Mouse (Mus musculus) limb, embryonic 11.5 days (tissue): ENCODE data around the gene Colgalt2. TPM values are rescaled to one million over a fixed set of nuclear protein-coding genes. Genes with fewer than 3 reads are reported as not detected.

Experiments used
- ATAC-seq: fragments of 200-750 bp; cut with Nextera tagmentation; 2 replicates; pipeline ENCODE4 v1.8.0; 2017; ENCODE audit warnings: low read depth; ENCODE audit not compliant: insufficient number of reproducible peaks, low FRiP score, low TSS enrichment
- DNase-seq: peaks from one replicate; pipeline ENCODE4 v3.0.0-alpha.2; 2015; ENCODE audit warnings: low spot score
- H3K27ac ChIP-seq: fragments of 300-500 bp; sonication (generic); replicated peaks from 2 replicates; pipeline ENCODE4 v1.5.1; 2014; ENCODE audit warnings: low read depth, mild to moderate bottlenecking, low read length
- H3K27me3 ChIP-seq: fragments of 300-500 bp; sonication (generic); 2 replicates; pipeline ENCODE4 v1.6.1; 2014; ENCODE audit warnings: mild to moderate bottlenecking, low read length, mixed read lengths; ENCODE audit not compliant: control insufficient read depth, insufficient read depth
- H3K36me3 ChIP-seq: fragments of 300-500 bp; sonication (generic); 2 replicates; pipeline ENCODE4 v1.6.1; 2014; ENCODE audit warnings: mild to moderate bottlenecking, low read length, moderate library complexity, mixed read lengths; ENCODE audit not compliant: control insufficient read depth, insufficient read depth
- H3K4me1 ChIP-seq: fragments of 300-500 bp; sonication (generic); 2 replicates; pipeline ENCODE4 v1.6.1; 2014; ENCODE audit warnings: low read length, mixed read lengths; ENCODE audit not compliant: control insufficient read depth, insufficient read depth
- H3K4me2 ChIP-seq: fragments of 300-500 bp; sonication (generic); 2 replicates; pipeline ENCODE4 v1.6.1; 2014; ENCODE audit warnings: low read depth, mild to moderate bottlenecking, moderate library complexity; ENCODE audit not compliant: severe bottlenecking
- H3K4me3 ChIP-seq: fragments of 300-500 bp; sonication (generic); 2 replicates; pipeline ENCODE4 v1.5.1; 2014; ENCODE audit warnings: low read depth, low read length
- H3K9ac ChIP-seq: fragments of 300-500 bp; sonication (generic); 2 replicates; pipeline ENCODE4 v1.6.1; 2014; ENCODE audit warnings: mild to moderate bottlenecking, low read length
- H3K9me3 ChIP-seq: fragments of 300-500 bp; sonication (generic); 2 replicates; pipeline ENCODE4 v1.6.1; 2016; ENCODE audit warnings: low read length; ENCODE audit not compliant: control insufficient read depth
- WGBS: fragments of 180-500 bp; shearing (Covaris S2); extraction: QIAGEN DNeasy Blood & Tissue Kit; methylation state at CpG from one replicate; pipeline ENCODE4 v1.1.7; 2014; 5-methylcytosine and 5-hydroxymethylcytosine counted together
- polyA plus RNA-seq: library from polyadenylated mRNA; unstranded; fragments of >200 nt; fragmentation: Nextera tagmentation; extraction: Ambion mirVana; gene quantifications from 2 replicates; pipeline ENCODE4 v1.2.1, GENCODE M21; 2014

Colgalt2 gene
- polyA plus RNA-seq, 1 experiment from 2014 or later, result 1.6 TPM

GRCm38 (mm10) chr1:152468443-152468842 is 68.8 kb downstream of the Colgalt2 start:
- 88% methylated on average over 9 of the region's 9 CpGs for WGBS
- H3K9ac ChIP-seq, result no peak overlapping the region
- no peak overlapping the region for H3K4me2 ChIP-seq
- H3K27ac ChIP-seq, result no peak overlapping the region
- no peaks in the 10 kb centered on the region for H3K9me3 ChIP-seq
- no peak for DNase-seq
- no peaks in the 10 kb centered on the region for H3K36me3 ChIP-seq
- H3K27me3 ChIP-seq, result no peaks in the 10 kb centered on the region
- no peaks in the 10 kb centered on the region for H3K4me1 ChIP-seq
- ATAC-seq, result no peak
- H3K4me3 ChIP-seq, result no peak overlapping the region

DNA sequence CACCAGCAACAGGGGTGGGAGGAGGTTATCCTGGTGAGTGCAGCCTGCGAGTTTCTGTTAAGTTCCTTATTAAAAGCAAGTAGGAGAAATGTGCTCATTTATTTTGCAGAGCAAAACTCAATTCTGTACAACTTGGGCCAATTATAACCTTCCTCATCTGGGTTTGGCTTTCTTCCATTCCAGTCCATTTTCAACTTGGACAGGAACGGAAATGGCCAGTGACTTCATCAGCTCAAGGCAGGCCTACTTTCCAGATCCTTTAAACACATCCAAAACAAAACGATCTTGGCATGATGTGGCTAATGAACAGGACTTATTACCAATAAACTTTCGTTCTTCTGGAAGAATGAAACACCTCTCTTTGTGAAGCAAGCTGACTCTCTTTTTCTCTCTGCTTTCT is 76.5 kb downstream of the Colgalt2 start:
- no peak overlapping the region for H3K27ac ChIP-seq
- no peak overlapping the region for H3K4me3 ChIP-seq
- no peaks in the 10 kb centered on the region for H3K27me3 ChIP-seq
- H3K36me3 ChIP-seq, result no peaks in the 10 kb centered on the region
- WGBS, result 79% methylated on average over 4 of the region's 4 CpGs
- no peak overlapping the region for H3K9ac ChIP-seq
- no peaks in the 10 kb centered on the region for H3K4me1 ChIP-seq
- no peak overlapping the region for H3K4me2 ChIP-seq
- H3K9me3 ChIP-seq, result no peaks in the 10 kb centered on the region
- ATAC-seq, result no peak
- DNase-seq, result no peak

DNA sequence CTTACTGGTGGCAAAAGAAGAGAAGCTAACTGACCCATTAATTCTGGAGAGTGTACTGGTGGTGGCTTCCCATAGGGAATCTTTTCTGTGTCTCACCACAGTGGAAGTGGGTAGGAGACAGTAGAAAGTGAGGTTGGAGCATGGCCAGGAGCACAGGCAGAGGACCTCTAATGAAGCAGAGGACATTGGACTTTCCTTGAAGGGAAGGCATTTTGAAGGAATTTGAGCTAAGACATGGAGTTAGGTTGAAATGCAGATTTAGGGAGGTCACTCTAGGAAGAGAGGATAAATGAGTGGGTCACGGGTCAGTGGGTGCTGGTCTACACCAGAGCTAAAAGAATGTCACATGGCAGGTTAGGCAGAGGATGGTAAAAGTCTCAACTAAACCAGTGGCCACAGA is 91.2 kb downstream of the Colgalt2 start:
- Histone ChIP-seq H3K27ac (no peak overlapping the region), H3K4me2 (no peak overlapping the region), H3K4me3 (no peak overlapping the region), H3K4me1 (no peaks in the 10 kb centered on the region), H3K36me3 (no peaks in the 10 kb centered on the region), H3K9ac (no peak overlapping the region), H3K9me3 (no peaks in the 10 kb centered on the region), H3K27me3 (no peaks in the 10 kb centered on the region)
- DNase-seq (no peak), ATAC-seq (no peak)
- WGBS, result 92% methylated on average over 1 of the region's 1 CpGs

- ATAC-seq, result no peak
- H3K4me3 ChIP-seq, result no peak overlapping the region
Observed at GRCm38 (mm10) chr1:152492258-152492657, 92.6 kb downstream of the Colgalt2 start.

DNA sequence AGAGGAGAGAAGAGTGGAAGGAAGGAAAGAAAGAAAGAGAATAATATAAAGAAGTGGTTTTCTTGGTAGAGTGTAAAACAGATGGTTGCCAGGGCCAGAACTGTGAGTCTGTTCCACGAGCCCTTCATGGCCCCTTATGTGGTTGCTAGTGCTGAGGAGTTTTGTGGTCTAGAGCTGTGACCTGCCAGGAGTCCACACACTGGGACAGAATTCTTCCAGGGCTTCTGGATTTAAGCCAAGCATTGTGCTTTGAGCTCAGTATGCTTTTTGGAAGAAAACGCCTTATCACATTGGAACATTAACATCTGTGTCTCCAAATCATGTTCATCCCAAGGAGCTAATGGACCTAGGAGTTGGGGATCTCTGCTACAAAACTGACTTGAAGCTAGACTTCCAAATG is 97.2 kb downstream of the Colgalt2 start:
- no peaks in the 10 kb centered on the region for H3K9me3 ChIP-seq
- ATAC-seq (no peak), DNase-seq (no peak)
- no peaks in the 10 kb centered on the region for H3K4me1 ChIP-seq
- H3K27ac ChIP-seq, result no peak overlapping the region
- 81% methylated on average over 2 of the region's 2 CpGs for WGBS
- no peaks in the 10 kb centered on the region for H3K36me3 ChIP-seq
- H3K4me2 ChIP-seq, result no peak overlapping the region
- H3K4me3 ChIP-seq, result no peak overlapping the region
- H3K9ac ChIP-seq, result no peak overlapping the region
- H3K27me3 ChIP-seq, result no peaks in the 10 kb centered on the region

More at GRCm38 (mm10) chr1:152492258-152492657, 92.6 kb downstream of the Colgalt2 start:
- Histone ChIP-seq H3K9me3 (no peaks in the 10 kb centered on the region), H3K4me1 (no peaks in the 10 kb centered on the region), H3K9ac (no peak overlapping the region), H3K27ac (no peak overlapping the region), H3K27me3 (no peaks in the 10 kb centered on the region), H3K36me3 (no peaks in the 10 kb centered on the region), H3K4me2 (no peak overlapping the region)
- DNase-seq, result peak; percentile 3
- WGBS, result 91% methylated on average over 1 of the region's 1 CpGs

GRCm38 (mm10) chr1:152497581-152497980 is 98.0 kb downstream of the Colgalt2 start:
- ATAC-seq (no peak), DNase-seq (no peak)
- no peak overlapping the region for H3K9ac ChIP-seq

DNA sequence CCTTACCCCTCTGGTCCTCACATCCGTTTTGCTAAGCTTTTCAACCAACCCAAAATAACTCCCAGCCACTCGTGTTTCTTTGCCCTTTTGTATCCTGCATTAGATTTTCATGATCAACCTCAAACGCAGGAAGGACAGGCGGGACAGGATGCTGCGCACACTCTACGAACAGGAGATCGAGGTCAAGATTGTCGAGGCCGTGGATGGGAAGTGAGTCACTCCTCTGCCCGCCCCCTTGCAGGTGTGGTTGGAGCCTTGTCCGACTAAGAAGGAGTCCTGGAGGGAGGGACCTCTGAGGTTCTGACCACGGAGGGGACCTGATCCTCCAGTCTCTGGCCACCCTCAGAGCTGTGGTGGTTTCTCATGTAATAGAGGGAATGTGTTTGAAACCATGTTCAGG is 100.2 kb downstream of the Colgalt2 start:
- H3K36me3 ChIP-seq, result no peaks in the 10 kb centered on the region
- H3K27ac ChIP-seq, result no peak overlapping the region
- ATAC-seq (no peak), DNase-seq (no peak)
- H3K9ac ChIP-seq, result no peak overlapping the region
- H3K27me3 ChIP-seq, result no peaks in the 10 kb centered on the region
- WGBS, result 85% methylated on average over 12 of the region's 12 CpGs
- H3K4me1 ChIP-seq, result no peaks in the 10 kb centered on the region
- no peaks in the 10 kb centered on the region for H3K9me3 ChIP-seq
- H3K4me3 ChIP-seq, result no peak overlapping the region
- H3K4me2 ChIP-seq, result no peak overlapping the region

More at GRCm38 (mm10) chr1:152497581-152497980, 98.0 kb downstream of the Colgalt2 start:
- Histone ChIP-seq H3K36me3 (no peaks in the 10 kb centered on the region), H3K9me3 (no peaks in the 10 kb centered on the region), H3K4me1 (no peaks in the 10 kb centered on the region), H3K27me3 (no peaks in the 10 kb centered on the region), H3K4me3 (no peak overlapping the region), H3K4me2 (no peak overlapping the region), H3K27ac (no peak overlapping the region)
- 36% methylated on average over 11 of the region's 11 CpGs for WGBS

DNA sequence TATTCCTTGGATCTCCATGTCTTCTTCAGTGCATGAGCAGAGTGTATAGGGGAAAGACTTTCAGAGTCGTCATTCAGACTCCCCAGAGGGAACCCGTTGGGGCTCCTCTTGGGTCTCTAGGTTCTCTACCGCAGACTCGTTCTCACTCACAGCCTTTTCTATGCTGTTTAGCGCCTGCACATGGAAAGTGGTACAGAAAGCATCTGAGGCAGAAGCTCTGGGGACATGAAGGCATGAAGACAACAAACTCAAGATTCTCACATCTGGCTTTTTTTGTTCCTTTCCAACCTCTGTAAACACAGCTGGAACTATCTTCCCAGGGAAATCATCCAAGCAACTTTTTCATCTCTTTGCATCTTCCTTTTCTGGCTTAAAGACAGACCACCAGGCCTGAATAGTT is 106.5 kb downstream of the Colgalt2 start:
- ATAC-seq, result no peak
- WGBS, result 87% methylated on average over 5 of the region's 5 CpGs

GRCm38 (mm10) chr1:152506726-152507125 is 107.1 kb downstream of the Colgalt2 start:
- Histone ChIP-seq H3K9me3 (no peaks in the 10 kb centered on the region), H3K36me3 (no peaks in the 10 kb centered on the region), H3K9ac (no peak overlapping the region), H3K4me2 (no peak overlapping the region), H3K4me3 (no peak overlapping the region), H3K4me1 (no peaks in the 10 kb centered on the region), H3K27ac (no peak overlapping the region), H3K27me3 (no peaks in the 10 kb centered on the region)
- ATAC-seq (no peak), DNase-seq (no peak)
- whole genome bisulfite sequencing, result 94% methylated on average over 7 of the region's 7 CpGs

More for the DNA sequence above, 106.5 kb downstream of the Colgalt2 start:
- H3K27me3 ChIP-seq, result no peaks in the 10 kb centered on the region
- H3K4me3 ChIP-seq, result no peak overlapping the region
- H3K9me3 ChIP-seq, result no peaks in the 10 kb centered on the region
- H3K4me1 ChIP-seq, result no peaks in the 10 kb centered on the region
- H3K27ac ChIP-seq, result no peak overlapping the region
- H3K9ac ChIP-seq, result no peak overlapping the region
- no peaks in the 10 kb centered on the region for H3K36me3 ChIP-seq
- no peak for DNase-seq
- H3K4me2 ChIP-seq, result no peak overlapping the region
